Comparison of ENCODE assay signal across 8 mouse cellular contexts in genomic region chr7:45679966-45680621, GRCm38 (mm10). TPM values are rescaled to one million over a fixed set of nuclear protein-coding genes. Genes with fewer than 3 reads are reported as not detected.
DNase-seq lines count a peak whose midpoint lies in the region; ATAC-seq lines count a peak whose summit lies in the region.

No protein-coding gene starts in this region.

- H3K27me3 ChIP-seq in forebrain, embryonic 12.5 days = peaks cover 12% of the 10 kb centered on the region

- peak; percentile 81 for DNase-seq in adrenal gland, adult 2 months
- no peak for DNase-seq in adrenal gland, postnatal 4 days (ENCODE audit: low spot score in 2 of 2)
- peak; percentile 60 for DNase-seq in A20 (ENCODE audit: low read depth, low spot score)
- peak; percentile 77 for DNase-seq in heart, adult 8-10 months (ENCODE audit: low spot score)
- peak; percentile 62 for DNase-seq in kidney, postnatal 14 days
- DNase-seq in layer of hippocampus, postnatal 25 days (ENCODE audit: extremely low spot score in 1 of 2, low spot score in 1 of 2) = no peak
- no peak for DNase-seq in cerebellum, postnatal 4 days (ENCODE audit: low spot score in 2 of 2)

- no peak overlapping the region for H3K4me3 ChIP-seq in forebrain, embryonic 12.5 days (replicated peaks)

- 68% methylated on average over 14 of the region's 14 CpGs for WGBS in forebrain, embryonic 12.5 days

- no peak overlapping the region for H3K9ac ChIP-seq in forebrain, embryonic 12.5 days

- H3K4me2 ChIP-seq in forebrain, embryonic 12.5 days = no peak overlapping the region

- no peak overlapping the region for H3K27ac ChIP-seq in forebrain, embryonic 12.5 days

- peaks cover 9% of the 10 kb centered on the region for H3K4me1 ChIP-seq in forebrain, embryonic 12.5 days

- no peaks in the 10 kb centered on the region for H3K36me3 ChIP-seq in forebrain, embryonic 12.5 days (replicated peaks)

- ATAC-seq in forebrain, embryonic 12.5 days (ENCODE audit: low FRiP score) = no peak

- no peaks in the 10 kb centered on the region for H3K9me3 ChIP-seq in forebrain, embryonic 12.5 days

RNA-seq across cellular contexts. Expression of gene Ntn5, which starts 3.7 kb away (rescaled TPM):
- total RNA-seq in adrenal gland, adult 2 months (2021) = under 1 TPM in 1 of 2 experiments, not detected in 1; 0.31 TPM
- 0.40 and 0.86 TPM in 2 replicates for polyA plus RNA-seq in adrenal gland, adult 2 months (2012; rRNA removed)
- under 1 TPM in 1 of 2 experiments, not detected in 1; 0.20 TPM for total RNA-seq in adrenal gland, postnatal 4 days (2021)
- under 1 TPM in 2 of 4 experiments, not detected in 2; 0.22 to 0.25 TPM for total RNA-seq in heart, adult 8-10 months (2022)
- total RNA-seq in layer of hippocampus, postnatal 25 days (2021) = 1 to 10 TPM; 3.4 to 4.5 TPM
- polyA plus RNA-seq in forebrain, embryonic 12.5 days (2016; fragmentation: Nextera tagmentation; extraction: Ambion mirVana) = 0.23 and 0.33 TPM in 2 replicates

RNA-seq across cellular contexts. Expression of gene Fut2, which starts 13.9 kb away (rescaled TPM):
- total RNA-seq in adrenal gland, adult 2 months (2021) = under 1 TPM in 1 of 2 experiments, not detected in 1; 0.09 TPM
- not detected in 2 replicates for polyA plus RNA-seq in adrenal gland, adult 2 months (2012; rRNA removed)
- total RNA-seq in adrenal gland, postnatal 4 days (2021) = under 1 TPM in 1 of 2 experiments, not detected in 1; 0.42 TPM
- 1 to 10 TPM in 1 of 4 experiments, under 1 TPM in 3; 0.19 to 1.5 (median 0.58) TPM for total RNA-seq in heart, adult 8-10 months (2022)
- total RNA-seq in layer of hippocampus, postnatal 25 days (2021) = under 1 TPM; 0.31 to 0.32 TPM
- polyA plus RNA-seq in forebrain, embryonic 12.5 days (2016; fragmentation: Nextera tagmentation; extraction: Ambion mirVana) = 0.11 TPM in 1 of 2 replicates, not detected in the other

RNA-seq across cellular contexts. Expression of gene Sec1, which starts 14.1 kb away (rescaled TPM):
- under 1 TPM; 0.29 to 0.41 TPM for total RNA-seq in adrenal gland, adult 2 months (2021)
- 0.57 and 0.58 TPM in 2 replicates for polyA plus RNA-seq in adrenal gland, adult 2 months (2012; rRNA removed)
- total RNA-seq in adrenal gland, postnatal 4 days (2021) = under 1 TPM; 0.11 to 0.28 TPM
- total RNA-seq in heart, adult 8-10 months (2022) = under 1 TPM in 3 of 4 experiments, not detected in 1; 0.16 to 0.25 (median 0.23) TPM
- total RNA-seq in layer of hippocampus, postnatal 25 days (2021) = under 1 TPM; 0.80 to 0.86 TPM
- 0.64 and 0.68 TPM in 2 replicates for polyA plus RNA-seq in forebrain, embryonic 12.5 days (2016; fragmentation: Nextera tagmentation; extraction: Ambion mirVana)

RNA-seq across cellular contexts. Expression of gene Car11, which starts 19.5 kb away (rescaled TPM):
- total RNA-seq in adrenal gland, adult 2 months (2021) = 10 to 100 TPM; 10.9 to 18.6 TPM
- polyA plus RNA-seq in adrenal gland, adult 2 months (2012; rRNA removed) = 30.0 and 38.2 TPM in 2 replicates
- total RNA-seq in adrenal gland, postnatal 4 days (2021) = 10 to 100 TPM; 15.1 to 16.4 TPM
- 1 to 10 TPM; 5.5 to 8.7 (median 8.1) TPM for total RNA-seq in heart, adult 8-10 months (2022)
- 100 to 1,000 TPM; 164 to 190 TPM for total RNA-seq in layer of hippocampus, postnatal 25 days (2021)
- 10.2 and 11.0 TPM in 2 replicates for polyA plus RNA-seq in forebrain, embryonic 12.5 days (2016; fragmentation: Nextera tagmentation; extraction: Ambion mirVana)

RNA-seq across cellular contexts. Expression of gene Dbp, which starts 24.8 kb away (rescaled TPM):
- total RNA-seq in adrenal gland, adult 2 months (2021) = 100 to 1,000 TPM in 1 of 2 experiments, 10 to 100 TPM in 1; 54.3 to 225 TPM
- polyA plus RNA-seq in adrenal gland, adult 2 months (2012; rRNA removed) = 569 and 796 TPM in 2 replicates
- 100 to 1,000 TPM; 101 to 129 TPM for total RNA-seq in adrenal gland, postnatal 4 days (2021)
- total RNA-seq in heart, adult 8-10 months (2022) = 100 to 1,000 TPM in 3 of 4 experiments, 10 to 100 TPM in 1; 72.2 to 183 (median 152) TPM
- 10 to 100 TPM; 65.3 to 80.4 TPM for total RNA-seq in layer of hippocampus, postnatal 25 days (2021)
- polyA plus RNA-seq in forebrain, embryonic 12.5 days (2016; fragmentation: Nextera tagmentation; extraction: Ambion mirVana) = 3.8 and 3.9 TPM in 2 replicates

Comparison
In these comparisons a context has a peak if more than half of its experiments do, and no peak if none do; other contexts are left out.
1. DNase-seq: peak in adrenal gland, adult 2 months (single experiment), A20 (single experiment), heart, adult 8-10 months (single experiment) and kidney, postnatal 14 days (single experiment); none in adrenal gland, postnatal 4 days (0 of 2), layer of hippocampus, postnatal 25 days (0 of 2) and cerebellum, postnatal 4 days (0 of 2).